Comparison of ENCODE assay signal across 8 mouse cellular contexts in the genomic region with DNA sequence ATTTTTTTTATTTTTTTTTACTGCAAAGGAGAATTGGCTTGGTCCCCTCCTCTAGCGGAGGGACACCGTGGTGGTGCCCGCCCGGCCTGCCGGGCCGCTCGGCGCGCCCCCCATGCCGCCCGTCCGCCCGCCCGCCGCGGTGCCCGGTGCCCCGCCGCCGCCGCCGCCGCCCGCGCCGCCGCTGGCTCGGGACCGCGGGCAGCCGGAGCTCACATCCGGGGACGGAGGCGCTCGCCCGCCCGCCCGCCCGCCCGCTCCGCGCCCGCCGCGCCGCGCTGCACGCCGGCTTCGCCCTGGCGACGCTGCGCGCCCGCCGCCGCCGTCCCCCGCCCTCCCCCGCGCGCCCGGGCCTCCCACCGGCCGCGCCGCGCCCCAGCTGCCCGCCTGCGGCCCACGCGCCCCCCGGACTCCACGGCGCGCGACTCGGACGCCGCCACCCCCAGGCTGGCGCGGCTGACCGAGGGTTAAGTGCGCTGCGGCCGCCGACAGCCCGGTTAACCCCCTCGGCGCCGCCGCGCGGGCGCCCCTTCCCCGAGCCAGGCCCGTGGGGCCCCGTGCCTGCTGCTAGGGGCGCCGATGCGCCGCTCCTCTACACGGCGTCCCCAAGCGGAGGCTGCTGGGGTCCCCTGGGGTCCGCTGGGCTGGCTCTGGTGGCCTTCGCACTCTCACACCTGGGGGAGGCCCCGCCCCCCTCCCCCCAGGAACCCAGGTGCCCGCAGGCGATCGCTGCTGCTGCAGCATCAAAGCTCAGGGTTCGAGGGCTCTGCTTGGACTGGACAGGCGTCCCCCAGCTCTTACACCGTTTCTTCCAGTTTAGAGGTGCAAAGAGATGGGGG.
DNase-seq lines count a peak whose midpoint lies in the region; ATAC-seq and TF ChIP-seq lines count a peak whose summit lies in the region.

No protein-coding gene starts in this region.

- no peaks in the 10 kb centered on the region for H3K9me3 ChIP-seq in heart, embryonic 15.5 days (replicated peaks)
- H3K9me3 ChIP-seq in liver, embryonic 11.5 days (ENCODE audit: control insufficient read depth, low read length): no peaks in the 10 kb centered on the region
- no peaks in the 10 kb centered on the region for H3K9me3 ChIP-seq in neural tube, embryonic 15.5 days (replicated peaks)

- ATAC-seq in heart, embryonic 15.5 days (replicated peaks; ENCODE audit: insufficient number of reproducible peaks, insufficient read depth, low FRiP score, low read depth): peak; percentile 25; the same call in 1 of the 2 replicates
- ATAC-seq in liver, embryonic 11.5 days (replicated peaks; ENCODE audit: low FRiP score): no peak
- ATAC-seq in neural tube, embryonic 15.5 days (ENCODE audit: low FRiP score): peak; percentile 54

- peak overlapping the region; percentile 70 for H3K4me3 ChIP-seq in left cerebral cortex, adult 2 months
- peak overlapping the region; percentile 68 for H3K4me3 ChIP-seq in heart, embryonic 15.5 days
- peak overlapping the region; percentile 59 for H3K4me3 ChIP-seq in liver, embryonic 11.5 days (ENCODE audit: low read depth, low read length)
- H3K4me3 ChIP-seq in neural tube, embryonic 15.5 days (replicated peaks): peak overlapping the region; percentile 61

- under 1% methylated on average over 82 of the region's 114 CpGs for WGBS in heart, embryonic 15.5 days
- WGBS in liver, embryonic 11.5 days: under 1% methylated on average over 47 of the region's 114 CpGs
- under 1% methylated on average over 100 of the region's 114 CpGs for WGBS in neural tube, embryonic 15.5 days

- H3K9ac ChIP-seq in heart, embryonic 15.5 days: peak overlapping the region; percentile 78
- peak overlapping the region; percentile 60 for H3K9ac ChIP-seq in liver, embryonic 11.5 days (ENCODE audit: low read depth, low read length)
- peak overlapping the region; percentile 79 for H3K9ac ChIP-seq in neural tube, embryonic 15.5 days (replicated peaks)

- peaks cover 27% of the 10 kb centered on the region for H3K4me1 ChIP-seq in heart, embryonic 15.5 days (replicated peaks)
- H3K4me1 ChIP-seq in liver, embryonic 11.5 days (replicated peaks; ENCODE audit: control insufficient read depth, insufficient read depth, low read length): no peaks in the 10 kb centered on the region
- H3K4me1 ChIP-seq in neural tube, embryonic 15.5 days: peaks cover 45% of the 10 kb centered on the region

- intact Hi-C loops in left cerebral cortex, adult 2 months (cut with DNase I): loop anchor here (2.0 to 5.0 kb wide), 5 partner anchors 35 to 217 kb away; no protein-coding TSS in a partner anchor

- peak overlapping the region; percentile 89 for H3K27ac ChIP-seq in left cerebral cortex, adult 2 months
- H3K27ac ChIP-seq in heart, embryonic 15.5 days: 0 out of 2 replicates have a peak overlapping the region, but pooled peaks have one; percentile 27
- no peak overlapping the region for H3K27ac ChIP-seq in liver, embryonic 11.5 days (ENCODE audit: low read depth, low read length)
- H3K27ac ChIP-seq in neural tube, embryonic 15.5 days (replicated peaks): peak overlapping the region; percentile 91

- H3K36me3 ChIP-seq in heart, embryonic 15.5 days: no peaks in the 10 kb centered on the region
- no peaks in the 10 kb centered on the region for H3K36me3 ChIP-seq in liver, embryonic 11.5 days (ENCODE audit: control insufficient read depth, insufficient read depth, low read length)
- peaks cover under 1% of the 10 kb centered on the region; the same call in 1 of the 2 replicates for H3K36me3 ChIP-seq in neural tube, embryonic 15.5 days

- DNase-seq in left cerebral cortex, adult 2 months (ENCODE audit: extremely low spot score in 1 of 2, low spot score in 2 of 2): peak in 1 of 2 experiments; percentile 37
- no peak for DNase-seq in left cerebral cortex, adult 9 months (ENCODE audit: low spot score in 2 of 2)
- peak; percentile 28 for DNase-seq in Muller cell, postnatal 12 days (ENCODE audit: inconsistent ontology term)
- peak; percentile 69 to 73 for DNase-seq in cerebellum, postnatal 25 days
- DNase-seq in liver, embryonic 11.5 days (ENCODE audit: low spot score): peak; percentile 56
- no peak for DNase-seq in natural killer cell, adult 2 months (ENCODE audit: low spot score in 2 of 2)

- H3K27me3 ChIP-seq in heart, embryonic 15.5 days: peaks cover 15% of the 10 kb centered on the region
- H3K27me3 ChIP-seq in liver, embryonic 11.5 days (replicated peaks; ENCODE audit: control insufficient read depth, insufficient read depth, low read length): peaks cover 54% of the 10 kb centered on the region
- no peaks in the 10 kb centered on the region for H3K27me3 ChIP-seq in neural tube, embryonic 15.5 days (replicated peaks)

- TF ChIP-seq CTCF in left cerebral cortex, adult 2 months (IDR thresholded peaks at IDR 0.05): no peak

- H3K4me2 ChIP-seq in heart, embryonic 15.5 days: peak overlapping the region; percentile 97
- peak overlapping the region; percentile 74 for H3K4me2 ChIP-seq in liver, embryonic 11.5 days
- peak overlapping the region; percentile 96 for H3K4me2 ChIP-seq in neural tube, embryonic 15.5 days

Comparison
In these comparisons a context has a peak if more than half of its experiments do, and no peak if none do; other contexts are left out.
1. DNase-seq: peak in Muller cell, postnatal 12 days (single experiment), cerebellum, postnatal 25 days (2 of 2) and liver, embryonic 11.5 days (single experiment); none in left cerebral cortex, adult 9 months (0 of 2) and natural killer cell, adult 2 months (0 of 2).
2. Peak in every context shown above with its lines, with median percentiles within 50 percentile points of each other: H3K4me3 ChIP-seq, H3K4me2 ChIP-seq and H3K9ac ChIP-seq.